Mouse (Mus musculus): ENCODE measurements around the gene Rab33b. TPM values are rescaled to one million over a fixed set of nuclear protein-coding genes. Genes with fewer than 3 reads are reported as not detected.
"Not testable (repeated sequence)": the region's sequence is repeated elsewhere in the genome, so short reads cannot be mapped to it uniquely, and the experiment has no call there.

Rab33b gene
- 29.1 and 30.2 TPM in 2 replicates for polyA plus RNA-seq (2012; rRNA removed)

DNA sequence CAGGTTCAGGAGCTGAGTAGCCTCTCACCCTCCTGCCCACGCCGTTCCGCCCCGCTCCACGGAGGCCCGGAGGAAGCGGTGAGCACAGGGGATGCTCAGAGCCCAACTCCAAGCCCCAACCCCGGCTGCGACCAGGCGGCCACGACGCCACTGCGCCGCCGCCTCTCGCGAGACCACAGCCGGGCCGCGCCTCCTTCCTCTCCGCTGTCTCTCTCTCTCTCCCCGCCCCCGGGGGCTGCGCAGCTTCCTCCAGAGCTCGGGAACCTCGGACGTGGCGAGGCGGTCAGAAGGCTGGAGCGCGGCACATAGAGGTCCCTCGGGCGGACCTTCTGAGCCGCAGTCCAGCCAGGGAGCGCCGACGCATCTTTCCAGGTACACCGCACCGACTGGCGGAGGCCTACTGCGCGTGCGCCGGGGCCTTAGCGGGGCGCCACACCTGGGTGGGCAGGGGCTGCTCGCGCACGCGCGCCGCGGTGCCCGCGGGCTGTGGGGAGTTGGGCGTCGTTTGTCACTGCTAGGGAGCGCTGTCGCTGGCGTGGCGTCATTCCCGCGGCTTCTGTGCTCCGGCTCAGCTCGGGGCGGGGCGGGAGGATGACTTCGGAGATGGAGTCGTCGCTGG, at the start of gene Rab33b:
Rab33b (plus strand) TSS at position 180 of the 619 bp plus-strand sequence.
- DNase-seq (ENCODE audit: low spot score) = peak; percentile 97

DNA sequence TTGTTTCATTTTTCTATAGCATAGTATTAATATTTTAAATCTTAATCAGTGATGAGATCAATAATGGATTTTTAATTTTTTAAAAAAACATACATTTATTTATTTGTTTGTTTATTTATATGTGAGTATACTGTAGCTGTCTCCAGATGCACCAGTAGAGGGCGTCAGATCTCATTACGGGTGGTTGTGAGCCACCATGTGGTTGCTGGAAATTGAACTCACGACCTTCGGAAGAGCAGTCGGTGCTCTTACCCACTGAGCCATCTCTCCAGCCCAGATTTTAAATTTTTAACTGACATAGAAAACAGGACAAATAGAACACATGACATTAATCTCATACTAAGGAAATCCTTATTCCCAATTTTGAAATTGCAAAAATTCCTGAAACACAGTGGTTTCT, 49.4 kb upstream of the Rab33b start:
- not testable (repeated sequence) for DNase-seq (ENCODE audit: low spot score)

DNA sequence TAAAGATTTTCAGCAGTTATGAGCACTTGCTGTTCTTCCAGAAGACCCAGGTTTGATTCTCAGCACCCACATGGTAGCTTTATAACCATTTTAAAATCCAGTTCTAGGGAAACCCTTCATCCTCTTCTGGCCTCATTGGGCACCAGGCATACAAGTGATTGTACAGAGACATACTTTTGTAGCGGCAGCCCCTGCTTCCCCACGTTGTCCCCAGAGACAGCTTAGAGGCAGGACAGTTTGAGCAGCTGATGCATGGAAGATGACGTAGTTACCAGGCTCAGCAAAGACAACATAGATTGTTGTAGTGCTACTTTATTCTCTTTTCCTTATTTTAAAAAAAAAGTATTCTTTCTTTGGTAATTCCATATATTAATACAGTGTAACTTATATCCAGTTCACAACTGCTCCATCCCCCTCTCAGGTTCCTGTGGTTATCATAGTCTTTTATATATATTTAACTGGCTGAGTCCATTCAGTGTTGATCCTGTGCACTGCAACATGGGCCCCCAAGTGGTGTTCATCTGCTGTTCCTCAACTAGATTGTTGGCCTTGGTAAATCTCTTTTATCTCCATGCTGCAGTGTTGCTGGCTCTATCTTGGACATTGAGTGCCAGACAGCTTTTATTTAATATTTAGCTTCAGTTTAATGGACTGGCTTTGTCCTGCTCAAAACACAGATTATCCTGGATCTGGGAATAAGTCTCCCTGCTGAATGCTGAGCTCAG, 48.7 kb upstream of the Rab33b start:
- no peak for DNase-seq (ENCODE audit: low spot score)

DNA sequence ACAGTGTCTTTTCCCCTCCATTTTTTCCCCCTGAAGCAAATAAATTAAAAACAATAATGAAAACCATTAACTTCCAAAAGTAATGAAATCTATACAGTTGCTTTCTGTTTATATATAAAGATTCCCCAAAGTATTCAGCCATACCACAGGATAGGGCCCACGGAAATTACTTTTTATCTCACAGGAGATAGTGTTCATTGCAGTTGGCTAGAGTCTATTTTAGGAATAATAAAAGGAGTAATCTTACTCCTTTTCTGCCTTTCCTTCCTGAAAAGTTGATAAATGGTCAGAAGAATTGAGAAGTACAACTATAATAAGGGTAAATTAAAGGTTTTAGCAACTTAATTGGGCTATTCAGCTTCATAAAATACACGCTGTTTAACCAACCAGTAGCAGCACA, 15.2 kb upstream of the Rab33b start:
- DNase-seq (ENCODE audit: low spot score) = no peak

DNA sequence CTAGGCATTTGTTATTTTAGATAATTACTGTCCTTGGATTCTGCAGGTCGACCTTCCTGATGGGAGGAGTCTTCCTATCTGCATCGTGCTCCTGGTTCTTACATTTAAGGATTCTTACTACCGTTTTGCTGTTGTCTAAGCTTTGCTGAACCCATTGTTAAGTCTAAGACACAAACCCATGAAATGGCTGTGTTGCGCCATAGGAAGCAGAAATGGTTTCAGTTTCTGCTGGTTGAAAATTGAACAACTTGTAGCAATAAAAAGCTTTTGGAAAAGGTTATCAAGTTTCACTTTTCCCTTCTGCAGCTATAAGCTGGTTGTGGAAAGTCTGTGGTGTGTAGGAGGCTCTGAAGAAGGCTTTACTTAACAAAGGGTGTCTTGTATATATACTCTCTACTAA, 8.0 kb upstream of the Rab33b start:
- no peak for DNase-seq (ENCODE audit: low spot score)

DNA sequence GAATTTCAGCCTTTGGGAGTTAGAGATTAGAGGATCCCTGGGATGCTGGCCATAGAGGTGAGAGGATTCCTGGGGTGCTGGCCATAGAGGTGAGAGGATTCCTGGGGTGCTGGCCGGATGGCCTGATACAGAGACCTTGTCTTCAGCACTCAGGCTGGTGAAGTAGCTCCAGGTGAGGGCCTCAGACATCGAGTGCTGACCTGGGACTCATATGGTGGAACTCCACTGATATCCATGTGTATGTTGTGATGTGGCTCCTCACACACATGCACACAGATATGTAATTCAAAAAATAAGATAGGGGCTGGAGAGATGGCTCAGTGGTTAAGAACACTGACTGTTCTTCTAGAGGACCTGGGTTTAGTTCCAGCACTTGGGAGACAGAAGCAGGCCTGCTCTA, 3.8 kb upstream of the Rab33b start:
- no peak for DNase-seq (ENCODE audit: low spot score)

DNA sequence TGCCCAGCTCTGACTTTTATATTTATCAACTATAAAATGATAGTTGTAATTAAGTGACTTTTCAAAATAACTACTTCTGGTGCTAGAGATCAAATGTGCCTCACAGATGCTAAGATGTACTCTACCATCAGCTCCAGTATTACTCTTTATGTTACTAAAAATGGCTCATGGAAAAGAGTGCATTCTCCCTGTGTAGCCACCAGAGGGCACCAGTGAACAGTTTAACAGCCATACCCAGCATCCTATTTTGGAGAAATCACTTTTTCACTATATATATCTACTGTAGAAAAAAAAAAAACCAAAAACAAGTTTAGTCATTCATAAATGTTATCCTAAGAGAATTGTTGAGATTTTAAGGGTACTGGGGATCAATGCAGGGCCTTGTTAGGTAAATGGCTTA, 2.7 kb upstream of the Rab33b start:
- no peak for DNase-seq (ENCODE audit: low spot score)

DNA sequence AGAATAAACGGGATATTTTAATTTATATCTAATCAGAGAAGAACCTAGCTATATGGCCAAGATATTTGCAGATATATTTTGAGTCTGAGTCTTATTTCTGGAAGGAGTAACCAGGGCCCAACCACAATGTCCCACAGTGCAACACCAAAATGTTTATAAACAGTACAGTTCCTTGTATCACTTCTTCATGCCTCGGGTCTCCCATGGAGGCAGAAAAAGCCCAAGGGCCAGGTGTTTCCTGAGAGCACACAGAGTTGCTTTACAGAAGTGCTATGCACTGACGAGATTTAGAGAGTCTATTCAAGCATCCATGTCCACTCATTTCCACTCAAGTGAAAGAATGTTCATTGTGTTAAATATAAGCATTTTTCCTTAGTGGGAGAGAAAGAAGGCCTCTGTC, 1.8 kb upstream of the Rab33b start:
- DNase-seq (ENCODE audit: low spot score) = no peak

DNA sequence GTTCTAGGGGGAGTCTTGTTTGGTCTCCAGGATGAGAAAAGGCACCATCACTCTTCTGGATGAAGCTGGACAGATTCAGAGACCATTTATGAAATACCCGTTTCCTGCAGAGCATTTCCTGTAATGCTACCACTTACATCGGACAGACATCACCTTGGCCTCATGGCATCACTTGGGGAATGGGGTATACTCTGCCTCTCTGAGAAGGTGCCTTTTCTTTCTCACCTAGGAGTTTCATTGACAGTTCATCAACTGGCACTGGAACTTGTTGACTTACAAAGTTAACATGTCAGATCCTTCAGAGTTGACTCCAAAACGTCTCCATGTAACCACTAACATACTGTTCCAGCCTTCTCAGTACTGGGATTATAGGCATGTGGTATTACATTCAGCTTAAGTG, 939 bp upstream of the Rab33b start:
- DNase-seq (ENCODE audit: low spot score) = no peak

DNA sequence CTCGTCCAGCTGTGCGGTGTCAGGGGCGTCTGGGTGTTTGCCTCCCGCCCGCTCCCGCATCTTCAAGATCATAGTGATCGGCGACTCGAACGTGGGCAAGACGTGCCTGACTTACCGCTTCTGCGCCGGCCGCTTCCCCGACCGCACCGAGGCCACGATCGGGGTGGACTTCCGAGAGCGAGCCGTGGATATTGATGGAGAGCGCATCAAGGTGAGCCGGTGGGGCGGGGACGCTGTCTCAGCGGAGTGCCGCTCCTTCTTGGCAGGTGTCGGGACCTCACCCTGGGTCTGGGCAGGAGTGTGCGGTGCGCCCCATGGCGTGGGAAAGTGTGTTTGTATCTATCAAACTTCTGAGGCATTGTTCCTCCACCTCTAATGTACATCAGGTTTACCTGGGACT, 650 bp downstream of the Rab33b start:
- no peak for DNase-seq (ENCODE audit: low spot score)

DNA sequence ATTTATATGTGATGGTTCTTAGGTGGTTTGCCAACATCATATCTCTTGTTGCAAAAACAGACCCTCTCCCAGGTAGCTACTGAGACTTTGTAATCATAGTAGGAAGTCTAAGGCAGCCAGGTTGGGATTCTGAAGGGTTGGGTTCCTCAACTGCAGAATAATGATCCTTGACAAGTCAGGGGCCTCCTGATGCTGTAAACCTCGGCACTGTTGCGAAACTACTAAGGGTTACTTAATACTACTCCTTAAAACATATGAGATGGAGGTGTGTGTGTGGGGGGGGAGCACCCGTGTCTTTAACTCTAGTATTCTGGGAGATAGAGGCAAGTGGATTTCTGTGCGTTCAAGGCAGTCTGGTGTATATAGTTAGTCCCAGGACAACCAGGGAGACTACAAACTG, 1.6 kb downstream of the Rab33b start:
- no peak for DNase-seq (ENCODE audit: low spot score)

DNA sequence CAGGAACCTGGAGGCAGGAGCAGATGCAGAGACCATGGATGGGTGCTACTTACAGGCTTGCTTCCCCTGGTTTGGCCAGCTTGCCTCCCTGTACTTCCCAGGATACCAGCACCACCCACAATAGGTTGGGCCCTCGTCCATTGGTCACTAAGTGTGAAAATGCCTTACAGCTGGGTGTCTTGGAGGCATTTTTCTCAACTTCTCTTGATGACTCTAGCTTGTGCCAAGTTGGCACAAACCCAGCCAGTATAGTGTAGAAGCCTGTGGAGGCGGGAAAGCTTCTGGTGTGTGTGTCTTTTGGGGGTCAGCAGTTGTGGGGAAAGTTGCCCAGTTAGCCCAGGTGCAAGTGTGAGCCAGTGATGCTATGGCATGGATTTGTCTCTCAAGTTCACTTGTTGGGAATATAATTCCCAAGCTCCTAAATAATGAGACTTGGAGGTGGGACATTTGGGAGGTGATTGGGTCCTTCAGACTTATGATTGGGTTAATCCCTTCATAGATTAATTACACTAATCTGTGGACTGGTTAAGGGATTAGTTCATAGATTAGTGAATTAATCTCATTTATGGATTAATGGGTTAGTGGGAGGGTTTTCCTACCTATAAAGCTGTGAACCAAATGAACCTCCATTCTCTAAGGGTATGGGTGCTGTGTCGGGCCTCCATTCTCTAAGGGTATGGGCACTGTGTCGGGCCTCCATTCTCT, 2.9 kb downstream of the Rab33b start:
- no peak for DNase-seq (ENCODE audit: low spot score)

DNA sequence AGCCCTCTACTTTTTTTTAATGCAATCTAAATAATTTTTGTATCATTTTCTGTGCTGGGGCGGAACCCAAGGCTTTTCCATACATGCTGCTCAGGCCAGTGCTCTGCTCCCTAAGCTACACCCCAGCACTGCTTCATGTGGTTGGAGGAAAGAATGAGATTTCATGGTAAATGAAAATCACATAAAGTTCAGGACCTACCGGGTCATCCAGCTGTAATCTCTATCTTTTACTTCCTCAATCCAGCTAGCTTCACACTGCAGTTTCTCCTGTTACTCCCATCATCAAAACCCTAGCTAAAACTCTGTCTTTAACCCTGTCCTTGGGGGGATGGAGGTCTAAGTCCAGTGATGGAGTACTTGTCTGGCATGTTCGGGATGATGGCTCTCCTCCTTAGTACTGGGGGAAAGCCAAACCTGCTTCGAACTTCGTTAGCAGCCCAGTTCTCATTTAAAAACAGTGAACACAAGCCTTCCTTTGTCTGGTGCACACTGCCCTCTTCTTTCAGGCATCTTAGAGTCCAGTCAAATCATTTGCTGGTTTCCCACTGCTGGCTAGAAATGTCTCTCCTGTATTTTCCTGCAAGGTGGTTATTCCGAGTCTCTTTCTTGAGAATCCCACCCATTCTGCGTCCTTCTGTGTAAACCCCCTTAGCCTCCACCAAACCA, 6.5 kb downstream of the Rab33b start:
- no peak for DNase-seq (ENCODE audit: low spot score)

DNA sequence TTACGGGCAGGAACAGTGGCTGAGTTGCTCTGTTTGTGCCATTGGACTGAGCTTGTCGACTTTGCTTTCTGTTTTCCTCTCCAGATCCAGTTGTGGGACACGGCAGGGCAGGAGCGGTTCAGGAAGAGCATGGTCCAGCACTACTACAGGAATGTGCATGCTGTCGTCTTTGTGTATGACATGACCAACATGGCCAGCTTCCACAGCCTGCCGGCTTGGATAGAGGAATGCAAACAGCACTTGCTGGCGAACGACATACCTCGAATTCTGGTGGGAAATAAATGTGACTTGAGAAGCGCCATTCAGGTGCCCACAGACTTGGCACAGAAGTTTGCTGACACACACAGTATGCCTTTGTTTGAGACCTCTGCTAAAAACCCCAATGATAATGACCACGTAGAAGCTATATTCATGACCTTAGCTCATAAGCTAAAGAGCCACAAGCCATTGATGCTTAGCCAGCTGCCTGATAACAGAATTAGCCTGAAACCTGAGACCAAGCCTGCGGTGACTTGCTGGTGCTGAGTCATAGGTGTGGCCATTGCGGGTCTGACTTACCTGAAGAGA, 9.6 kb downstream of the Rab33b start:
- DNase-seq (ENCODE audit: low spot score) = no peak

DNA sequence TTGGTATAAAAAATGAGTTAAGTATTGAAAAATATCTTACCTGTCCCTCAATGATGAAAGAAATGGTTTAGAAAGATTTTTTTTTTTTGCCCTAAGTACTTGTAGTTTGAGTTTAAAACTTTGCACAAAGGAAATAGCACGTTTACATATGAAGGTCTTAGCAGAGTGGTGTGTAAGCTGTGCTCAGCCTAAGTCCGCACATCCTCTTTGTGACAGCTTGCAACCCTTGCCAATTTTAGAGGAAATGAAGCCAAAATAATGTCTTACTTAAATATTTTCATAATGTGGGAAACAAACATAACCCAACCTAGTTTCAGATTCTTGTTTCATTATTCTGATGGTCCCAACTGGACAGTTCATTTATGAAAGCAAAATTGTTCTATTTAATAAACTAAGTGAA, 10.7 kb downstream of the Rab33b start:
- no peak for DNase-seq (ENCODE audit: low spot score)

DNA sequence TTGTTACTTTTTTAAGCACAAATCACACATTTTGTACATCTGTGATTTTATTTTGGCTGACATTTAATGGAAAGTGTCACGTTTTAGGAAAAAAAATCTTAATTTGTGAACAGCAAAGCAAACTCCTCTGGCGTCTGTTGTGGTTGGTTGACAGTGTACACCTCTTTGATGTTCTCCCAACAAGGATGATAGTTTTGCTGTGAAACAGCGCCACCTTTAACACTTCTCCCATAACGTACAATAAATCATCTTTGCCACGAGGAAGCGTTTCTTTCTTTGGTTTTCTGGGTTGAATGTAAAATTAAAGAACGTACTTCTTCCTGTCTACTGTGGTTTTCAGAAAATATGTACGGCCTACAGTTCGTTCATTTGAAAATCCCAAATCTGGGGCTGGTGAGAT, 11.9 kb downstream of the Rab33b start:
- no peak for DNase-seq (ENCODE audit: low spot score)

DNA sequence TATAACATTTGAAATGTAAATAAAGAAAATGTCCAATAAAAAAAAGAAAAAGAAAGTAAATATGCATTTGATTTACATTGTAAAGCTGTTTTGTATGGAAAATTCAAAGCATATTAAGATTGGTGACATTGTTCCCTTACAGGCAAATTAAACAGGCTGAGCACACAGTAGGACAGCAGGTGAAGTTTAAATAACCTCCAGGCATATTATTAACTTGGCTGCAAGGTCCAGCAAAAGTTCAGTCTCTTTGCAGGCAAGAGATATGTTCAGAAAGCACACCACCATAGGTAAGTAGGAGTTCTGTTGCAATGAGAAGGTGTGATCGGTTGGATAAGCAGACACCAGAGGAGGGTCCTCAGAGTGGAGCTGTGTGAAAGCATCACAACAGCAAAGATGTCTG, 14.3 kb downstream of the Rab33b start:
- no peak for DNase-seq (ENCODE audit: low spot score)

DNA sequence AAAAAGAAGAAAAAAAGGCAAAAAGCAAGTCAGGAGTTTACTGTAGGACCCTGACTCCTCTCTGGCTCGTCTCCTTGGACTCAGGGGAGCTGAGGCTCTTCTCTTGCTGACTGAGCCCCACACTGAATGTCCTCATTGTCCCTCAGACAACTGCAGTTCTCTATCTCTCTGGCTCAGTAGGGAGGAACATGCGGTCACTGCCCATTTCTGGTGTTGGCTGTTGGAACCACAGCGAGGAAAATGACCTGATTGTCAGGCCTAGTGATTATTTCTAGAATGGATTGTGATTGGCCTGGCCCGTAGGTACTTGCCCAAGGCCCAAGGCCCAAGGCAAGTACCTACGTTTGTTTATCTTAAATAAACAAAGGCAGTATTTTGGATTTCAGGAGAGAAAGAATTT, 14.9 kb downstream of the Rab33b start:
- DNase-seq (ENCODE audit: low spot score) = no peak

DNA sequence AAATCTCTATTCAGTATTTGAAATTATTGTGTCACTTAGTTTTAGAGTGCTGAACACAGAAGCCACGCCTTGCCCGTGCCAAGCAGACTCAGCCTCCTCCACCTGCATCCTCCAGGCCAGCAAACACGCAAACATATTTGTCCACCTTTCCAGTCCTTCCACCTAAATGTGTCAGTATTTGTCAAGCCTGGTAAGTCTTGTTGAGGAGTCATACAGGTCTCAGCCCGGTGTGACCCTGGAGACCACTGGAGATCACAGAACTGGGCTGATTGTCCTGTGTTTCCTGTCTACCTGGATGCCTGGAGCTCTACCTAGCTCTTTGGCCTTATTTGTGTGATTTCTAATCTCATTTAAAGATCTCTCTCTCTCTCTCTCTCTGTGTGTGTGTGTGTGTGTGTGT, 16.2 kb downstream of the Rab33b start:
- DNase-seq (ENCODE audit: low spot score) = no peak

DNA sequence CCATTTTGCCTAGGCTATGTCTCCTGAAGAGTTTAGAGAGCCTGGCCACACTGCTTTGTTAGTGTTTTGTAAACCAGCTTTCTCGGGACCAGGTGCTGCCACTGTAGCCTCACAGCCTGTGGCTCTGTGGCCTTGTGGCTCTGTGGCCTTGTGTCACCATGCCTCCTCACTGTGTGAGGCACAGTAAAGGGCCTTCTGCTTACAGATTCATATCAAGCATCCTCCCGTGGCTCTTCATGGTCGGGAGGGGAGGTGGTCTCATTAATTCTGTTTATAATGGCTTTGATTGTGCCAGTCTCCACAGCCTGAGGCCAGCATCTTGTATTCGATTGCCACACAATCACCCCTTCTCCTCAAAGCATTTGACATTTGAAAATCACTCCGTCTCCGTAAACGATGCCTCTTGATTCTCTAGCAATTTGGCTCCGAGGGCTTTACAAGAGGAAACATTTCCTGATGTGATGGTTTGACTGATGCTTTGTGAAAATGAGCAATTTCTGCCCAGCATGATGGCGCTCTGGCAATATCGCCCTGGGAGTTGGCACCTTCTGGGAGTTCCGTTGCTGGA, 20.7 kb downstream of the Rab33b start:
- DNase-seq (ENCODE audit: low spot score) = no peak

DNA sequence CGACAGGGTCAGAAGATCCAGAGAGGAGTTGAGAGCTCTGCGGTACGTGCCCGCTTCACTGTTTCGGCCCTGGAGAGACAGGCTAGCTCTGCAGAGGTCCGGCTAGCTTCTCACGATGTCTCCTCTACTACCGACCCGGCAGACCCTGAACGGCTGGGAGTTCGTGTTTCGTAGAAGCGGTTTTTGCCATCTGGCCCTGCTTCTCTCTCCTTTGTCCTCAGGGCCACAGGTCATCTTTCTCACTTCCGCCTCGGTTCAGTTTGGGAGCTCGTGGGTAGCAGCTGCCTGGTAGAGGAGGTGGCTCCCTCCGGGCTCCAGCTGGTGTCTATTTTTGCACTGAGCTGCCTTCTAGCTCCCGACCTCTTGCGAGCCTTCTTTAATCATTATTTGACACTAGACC, 21.7 kb downstream of the Rab33b start:
- no peak for DNase-seq (ENCODE audit: low spot score)

DNA sequence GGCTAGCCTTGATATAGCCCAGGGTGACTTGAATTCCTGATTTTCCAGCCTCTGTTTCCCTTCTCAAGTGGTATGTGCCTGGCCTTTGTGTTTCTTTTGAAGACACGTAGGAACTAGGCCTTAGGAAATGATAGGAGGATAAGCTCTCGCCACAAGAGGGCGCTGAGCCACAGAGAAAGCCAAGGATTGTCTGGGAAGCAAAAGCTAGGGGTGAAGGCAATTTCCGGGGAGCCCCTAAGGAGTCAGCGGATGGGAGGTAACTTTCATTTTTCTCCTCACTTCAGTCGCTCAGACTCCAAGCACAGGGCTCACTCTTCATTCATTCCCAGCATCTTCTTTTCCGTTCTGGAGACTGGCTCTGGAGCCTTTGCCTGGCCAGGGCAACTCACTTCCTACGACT, 27.2 kb downstream of the Rab33b start:
- peak; percentile 58 for DNase-seq (ENCODE audit: low spot score)
